Mouse (Mus musculus) right cerebral cortex, postnatal 10 days (tissue): ENCODE results near the gene Ptpn11.

Source experiments
- DNase-seq, 2 experiments: peaks; one replicate each; pipeline ENCODE4 v3.0.0; 2021; ENCODE audit warnings: low spot score in 2 of 2

Gene Ptpn11

GRCm38 (mm10) chr5:121081754-121082153 is 109.4 kb downstream of the Ptpn11 start:
- DNase-seq = no peak
